Mouse (Mus musculus) embryonic stem cell, embryonic (primary cell): ENCODE measurements around the gene Pla2g4b.

Experiments used
- CTCF ChIA-PET, 4 experiments: fragments of 300-600 bp in 2 of 4; fragments of 350-600 bp in 2 of 4; sonication (Branson Sonifier 250); formaldehyde crosslinking; loops; one replicate each; lab custom pipeline; 2022; ENCODE audit warnings: inconsistent platforms in 2 of 4; lab: Charles Lee
- POLR2A ChIA-PET, 4 experiments: fragments of 300-600 bp in 2 of 4; fragments of 350-600 bp in 2 of 4; sonication (Branson Sonifier 250); formaldehyde crosslinking; loops; one replicate each; lab custom pipeline; 2022; ENCODE audit warnings: antibody characterized with exemption in 4 of 4, inconsistent platforms in 1 of 4; lab: Charles Lee

Pla2g4b gene

GRCm38 (mm10) chr2:120032726-120033467, at the start of gene Pla2g4b:
Gene Pla2g4b (plus strand): TSS chr2:120033417.
- CTCF ChIA-PET, result interaction anchor here in 2 of 4 experiments (0.6 to 1.7 kb wide), 2 partner anchors 35 to 93 kb away, joined by 7 to 9 read pairs; no protein-coding TSS in a partner anchor
- POLR2A ChIA-PET, result interaction anchor here in 3 of 4 experiments (0.6 to 3.4 kb wide), 12 partner anchors 9 to 189 kb away, joined by 3 to 13 read pairs (median 3); no protein-coding TSS in a partner anchor

GRCm38 (mm10) chr2:119985871-119986270, 47.3 kb upstream of the Pla2g4b start:
- ChIA-PET POLR2A (interaction anchor here (0.6 to 2.0 kb wide), 21 partner anchors 9 to 323 kb away, joined by 3 to 11 read pairs (median 4); partner anchors contain the start of genes Mapkbp1 (in 3 of the 4), Gm28042 (in 1 of the 4), Jmjd7 (in 1 of the 4) and Ndufaf1 (in 1 of the 4)), CTCF (interaction anchor here in 2 of 4 experiments (1.2 to 1.5 kb wide), 3 partner anchors 14 to 83 kb away, joined by 4 read pairs; partner anchors contain the start of gene Mapkbp1 (in 1 of the 2))

- CTCF ChIA-PET, result interaction anchor here (0.6 to 1.5 kb wide), 5 partner anchors 14 to 83 kb away, joined by 4 read pairs; partner anchors contain the start of gene Mapkbp1 (in 1 of the 4)
- POLR2A ChIA-PET, result interaction anchor here in 3 of 4 experiments (0.6 to 2.0 kb wide), 23 partner anchors 9 to 323 kb away, joined by 3 to 11 read pairs (median 4); partner anchors contain the start of genes Mapkbp1 (in 3 of the 3), Gm28042 (in 1 of the 3), Jmjd7 (in 1 of the 3) and Ndufaf1 (in 1 of the 3)
These were observed 46.8 kb upstream of the Pla2g4b start for GRCm38 (mm10) chr2:119986369-119986768.

- CTCF ChIA-PET, result interaction anchor here in 2 of 4 experiments (0.7 to 1.2 kb wide), 2 partner anchors 9 to 187 kb away, joined by 3 read pairs; no protein-coding TSS in a partner anchor
- POLR2A ChIA-PET, result interaction anchor here in 3 of 4 experiments (0.6 to 1.7 kb wide), 6 partner anchors 9 to 141 kb away, joined by 3 to 6 read pairs (median 4); partner anchors contain the start of gene Mapkbp1 (in 1 of the 3)
These were observed 45.8 kb upstream of the Pla2g4b start for GRCm38 (mm10) chr2:119987441-119987840.

- POLR2A ChIA-PET, result interaction anchor here in 1 of 4 experiments (0.8 to 1.6 kb wide), 3 partner anchors 16 to 57 kb away, joined by 3 to 5 read pairs (median 3); partner anchors contain the start of gene Mapkbp1
- CTCF ChIA-PET, result interaction anchor here in 1 of 4 experiments (0.6 kb wide), 1 partner anchor 81 kb away, joined by 11 read pairs; no protein-coding TSS in a partner anchor
These were observed 44.3 kb upstream of the Pla2g4b start for GRCm38 (mm10) chr2:119988952-119989351.

- CTCF ChIA-PET, result interaction anchor here in 1 of 4 experiments (0.6 kb wide), 1 partner anchor 1490 kb away, joined by 7 read pairs; no protein-coding TSS in a partner anchor
These were observed 42.3 kb upstream of the Pla2g4b start for GRCm38 (mm10) chr2:119990881-119991280.

GRCm38 (mm10) chr2:119992349-119992748, 40.9 kb upstream of the Pla2g4b start:
- CTCF ChIA-PET, result no interaction called here

More at GRCm38 (mm10) chr2:119990881-119991280, 42.3 kb upstream of the Pla2g4b start:
- POLR2A ChIA-PET, result interaction anchor here in 1 of 4 experiments (0.6 to 1.4 kb wide), 4 partner anchors 10 to 93 kb away, joined by 3 to 4 read pairs (median 3); partner anchors contain the start of gene Mapkbp1

GRCm38 (mm10) chr2:119993515-119993914, 39.7 kb upstream of the Pla2g4b start:
- CTCF ChIA-PET, result interaction anchor here in 1 of 4 experiments (0.6 kb wide), 1 partner anchor 595 kb away, joined by 3 read pairs; no protein-coding TSS in a partner anchor
- POLR2A ChIA-PET, result interaction anchor here in 1 of 4 experiments (1.4 kb wide), 1 partner anchor 275 kb away, joined by 3 read pairs; no protein-coding TSS in a partner anchor

More at GRCm38 (mm10) chr2:119992349-119992748, 40.9 kb upstream of the Pla2g4b start:
- POLR2A ChIA-PET, result interaction anchor here in 1 of 4 experiments (1.0 kb wide), 1 partner anchor 46 kb away, joined by 3 read pairs; no protein-coding TSS in a partner anchor

- ChIA-PET CTCF (interaction anchor here in 1 of 4 experiments (1.0 kb wide), 1 partner anchor 74 kb away, joined by 3 read pairs; no protein-coding TSS in a partner anchor), POLR2A (interaction anchor here in 2 of 4 experiments (0.5 to 3.2 kb wide), 2 partner anchors 9 to 259 kb away, joined by 3 to 11 read pairs; no protein-coding TSS in a partner anchor)
These were observed 38.4 kb upstream of the Pla2g4b start for GRCm38 (mm10) chr2:119994839-119995238.

GRCm38 (mm10) chr2:119995391-119996281, 37.6 kb upstream of the Pla2g4b start:
- CTCF ChIA-PET, result interaction anchor here in 2 of 4 experiments (0.6 to 1.0 kb wide), 2 partner anchors 16 to 73 kb away, joined by 3 read pairs; no protein-coding TSS in a partner anchor
- POLR2A ChIA-PET, result interaction anchor here in 2 of 4 experiments (0.5 to 3.2 kb wide), 4 partner anchors 9 to 365 kb away, joined by 3 to 11 read pairs (median 3); no protein-coding TSS in a partner anchor

- POLR2A ChIA-PET, result interaction anchor here in 1 of 4 experiments (3.2 kb wide), 1 partner anchor 11 kb away, joined by 11 read pairs; no protein-coding TSS in a partner anchor
These were observed 35.9 kb upstream of the Pla2g4b start for GRCm38 (mm10) chr2:119997354-119997753.

GRCm38 (mm10) chr2:119999731-120000130, 33.5 kb upstream of the Pla2g4b start:
- CTCF ChIA-PET, result interaction anchor here in 1 of 4 experiments (0.6 kb wide), 1 partner anchor 1470 kb away, joined by 3 read pairs; no protein-coding TSS in a partner anchor
- POLR2A ChIA-PET, result interaction anchor here in 2 of 4 experiments (1.1 to 1.2 kb wide), 2 partner anchors 27 to 69 kb away, joined by 3 read pairs; partner anchors contain the start of gene Mapkbp1 (in 1 of the 2)

More at GRCm38 (mm10) chr2:119997354-119997753, 35.9 kb upstream of the Pla2g4b start:
- CTCF ChIA-PET, result no interaction called here

- ChIA-PET POLR2A (interaction anchor here in 3 of 4 experiments (0.5 to 1.7 kb wide), 12 partner anchors 9 to 479 kb away, joined by 3 to 6 read pairs (median 4); partner anchors contain the start of gene Mga (in 1 of the 3)), CTCF (interaction anchor here (0.6 to 1.0 kb wide), 6 partner anchors 8 to 86 kb away, joined by 3 to 7 read pairs (median 4); no protein-coding TSS in a partner anchor)
These were observed 32.2 kb upstream of the Pla2g4b start for GRCm38 (mm10) chr2:120000882-120001584.

- ChIA-PET POLR2A (interaction anchor here in 3 of 4 experiments (0.6 to 1.7 kb wide), 12 partner anchors 8 to 348 kb away, joined by 3 to 6 read pairs (median 3); partner anchors contain the start of gene Mga (in 1 of the 3)), CTCF (interaction anchor here in 3 of 4 experiments (0.6 to 1.1 kb wide), 7 partner anchors 20 to 1071 kb away, joined by 3 to 15 read pairs (median 6); no protein-coding TSS in a partner anchor)
These were observed 31.3 kb upstream of the Pla2g4b start for GRCm38 (mm10) chr2:120001956-120002355.

GRCm38 (mm10) chr2:120003970-120004369, 29.2 kb upstream of the Pla2g4b start:
- POLR2A ChIA-PET, result interaction anchor here in 1 of 4 experiments (0.9 kb wide), 1 partner anchor 14 kb away, joined by 3 read pairs; no protein-coding TSS in a partner anchor
- CTCF ChIA-PET, result no interaction called here
